Mouse (Mus musculus): ENCODE data around the gene Triml2. TPM values are rescaled to one million over a fixed set of nuclear protein-coding genes. Genes with fewer than 3 reads are reported as not detected.

The Triml2 gene
- not detected in 2 replicates for polyA plus RNA-seq (2015; fragmentation: Nextera tagmentation; extraction: Ambion mirVana)

DNA sequence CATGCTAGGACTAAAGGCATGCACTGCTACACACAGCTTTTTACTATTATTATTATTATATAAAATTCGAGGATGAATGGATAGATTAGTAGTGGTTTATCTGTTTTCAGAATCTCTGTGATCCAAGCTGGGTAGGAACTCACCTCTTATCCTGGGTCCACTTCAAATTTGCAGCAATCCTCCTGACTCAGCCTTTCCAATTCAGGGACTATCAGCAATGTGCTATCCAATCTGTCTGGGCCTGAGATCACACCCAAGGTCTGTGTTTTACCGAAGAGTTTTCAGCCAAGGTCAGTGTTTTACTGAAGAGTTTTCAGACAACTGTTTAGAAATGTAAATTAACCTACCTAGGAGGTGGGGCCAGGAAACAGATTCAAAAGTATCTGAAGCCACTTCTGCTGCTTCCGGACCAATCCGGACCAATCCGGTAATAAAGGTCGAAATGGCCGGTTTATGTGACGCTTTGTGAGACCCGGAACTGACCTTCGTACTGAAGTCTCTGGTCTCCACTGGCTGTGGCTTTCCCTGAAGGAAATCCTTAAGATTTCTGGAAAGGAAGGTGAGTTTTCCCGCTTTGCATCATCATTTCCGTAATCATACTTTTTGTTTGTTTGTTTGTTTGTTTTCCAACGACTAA is at the start of gene Triml2:
Gene Triml2, plus strand, starts transcription at position 488 of the 637 bp plus-strand sequence.
- Histone ChIP-seq H3K27me3 (replicated peaks) (no peaks in the 10 kb centered on the region), H3K4me3 (replicated peaks) (no peak within 1 kb of the TSS), H3K9me3 (no peaks in the 10 kb centered on the region), H3K4me1 (no peaks in the 10 kb centered on the region), H3K27ac (no peak within 1 kb of the TSS), H3K9ac (no peak within 1 kb of the TSS), H3K4me2 (no peak within 1 kb of the TSS), H3K36me3 (no peaks in the 10 kb centered on the region)
- ATAC-seq (ENCODE audit: insufficient read depth, low FRiP score, low read depth) = no peak
- WGBS = 92% methylated on average over 13 of the region's 13 CpGs

- no peaks in the 10 kb centered on the region for H3K36me3 ChIP-seq
- H3K27me3 ChIP-seq (replicated peaks) = no peaks in the 10 kb centered on the region
- 85% methylated on average over 2 of the region's 2 CpGs for WGBS
- no peak within 1 kb of the TSS for H3K4me2 ChIP-seq
- no peaks in the 10 kb centered on the region for H3K9me3 ChIP-seq
- H3K27ac ChIP-seq = no peak within 1 kb of the TSS
- H3K4me3 ChIP-seq (replicated peaks) = no peak within 1 kb of the TSS
- H3K4me1 ChIP-seq = no peaks in the 10 kb centered on the region
- no peak for ATAC-seq (ENCODE audit: insufficient read depth, low FRiP score, low read depth)
- no peak within 1 kb of the TSS for H3K9ac ChIP-seq
These were observed 39.0 kb upstream of the Triml2 start, which contains the start of gene Triml1 for GRCm38 (mm10) chr8:43141386-43141785. Triml1 (minus strand) TSS chr8:43141486.

GRCm38 (mm10) chr8:43149307-43149706 is 31.0 kb upstream of the Triml2 start:
- Histone ChIP-seq H3K36me3 (no peaks in the 10 kb centered on the region), H3K4me2 (no peak overlapping the region), H3K4me3 (replicated peaks) (no peak overlapping the region), H3K9me3 (no peaks in the 10 kb centered on the region), H3K27me3 (replicated peaks) (no peaks in the 10 kb centered on the region), H3K4me1 (no peaks in the 10 kb centered on the region), H3K9ac (no peak overlapping the region), H3K27ac (no peak overlapping the region)
- 91% methylated on average over 9 of the region's 9 CpGs for WGBS
- no peak for ATAC-seq (ENCODE audit: insufficient read depth, low FRiP score, low read depth)

GRCm38 (mm10) chr8:43163255-43163654 is 17.1 kb upstream of the Triml2 start:
- Histone ChIP-seq H3K27me3 (replicated peaks) (no peaks in the 10 kb centered on the region), H3K9ac (no peak overlapping the region), H3K4me1 (no peaks in the 10 kb centered on the region), H3K4me3 (replicated peaks) (no peak overlapping the region), H3K9me3 (no peaks in the 10 kb centered on the region), H3K36me3 (no peaks in the 10 kb centered on the region), H3K27ac (no peak overlapping the region), H3K4me2 (no peak overlapping the region)
- WGBS = 79% methylated on average over 11 of the region's 11 CpGs
- ATAC-seq (ENCODE audit: insufficient read depth, low FRiP score, low read depth) = no peak; the same call in 1 of the 2 replicates

- WGBS = 72% methylated on average over 3 of the region's 3 CpGs
- Histone ChIP-seq H3K27ac (no peak overlapping the region), H3K4me1 (no peaks in the 10 kb centered on the region), H3K36me3 (no peaks in the 10 kb centered on the region), H3K9me3 (no peaks in the 10 kb centered on the region), H3K27me3 (replicated peaks) (no peaks in the 10 kb centered on the region), H3K4me3 (replicated peaks) (no peak overlapping the region), H3K9ac (no peak overlapping the region), H3K4me2 (no peak overlapping the region)
- no peak for ATAC-seq (ENCODE audit: insufficient read depth, low FRiP score, low read depth)
These were observed 15.9 kb upstream of the Triml2 start for GRCm38 (mm10) chr8:43164453-43164852.

DNA sequence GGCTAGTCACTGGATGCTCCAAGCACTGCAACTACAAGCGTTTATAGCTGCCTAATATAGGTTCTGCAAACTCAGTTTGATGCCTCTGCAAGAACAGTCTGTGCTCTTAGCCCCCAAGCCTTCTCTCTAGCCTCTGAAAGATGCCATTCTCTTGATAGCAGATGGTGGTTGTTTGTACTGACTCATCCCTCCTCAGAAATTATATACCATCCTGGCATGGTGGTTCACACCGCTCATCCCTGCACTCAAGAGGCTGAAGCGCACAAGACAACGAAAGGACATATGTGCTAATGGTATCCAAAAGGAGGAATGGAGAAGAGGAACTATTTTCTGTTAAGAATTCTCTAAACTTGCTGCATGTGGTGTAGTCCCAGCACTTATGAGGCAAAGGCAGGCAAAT is 12.3 kb upstream of the Triml2 start:
- Histone ChIP-seq H3K4me1 (no peaks in the 10 kb centered on the region), H3K4me3 (replicated peaks) (no peak overlapping the region), H3K4me2 (no peak overlapping the region), H3K9ac (no peak overlapping the region), H3K9me3 (no peaks in the 10 kb centered on the region), H3K36me3 (no peaks in the 10 kb centered on the region), H3K27me3 (replicated peaks) (no peaks in the 10 kb centered on the region), H3K27ac (no peak overlapping the region)
- ATAC-seq (ENCODE audit: insufficient read depth, low FRiP score, low read depth) = no peak
- WGBS = 89% methylated on average over 4 of the region's 4 CpGs

GRCm38 (mm10) chr8:43169249-43169755 is 11.0 kb upstream of the Triml2 start:
- H3K4me1 ChIP-seq = no peaks in the 10 kb centered on the region
- no peak overlapping the region for H3K4me2 ChIP-seq
- no peak overlapping the region for H3K4me3 ChIP-seq (replicated peaks)
- WGBS = 82% methylated on average over 6 of the region's 6 CpGs
- H3K27ac ChIP-seq = no peak overlapping the region
- no peak overlapping the region for H3K9ac ChIP-seq
- H3K27me3 ChIP-seq (replicated peaks) = no peaks in the 10 kb centered on the region
- H3K36me3 ChIP-seq = no peaks in the 10 kb centered on the region
- no peaks in the 10 kb centered on the region for H3K9me3 ChIP-seq
- no peak for ATAC-seq (ENCODE audit: insufficient read depth, low FRiP score, low read depth)

GRCm38 (mm10) chr8:43176766-43177486 is 3.4 kb upstream of the Triml2 start:
- no peak overlapping the region for H3K4me3 ChIP-seq (replicated peaks)

GRCm38 (mm10) chr8:43178263-43178662 is 2.1 kb upstream of the Triml2 start:
- no peak for ATAC-seq (ENCODE audit: insufficient read depth, low FRiP score, low read depth)
- Histone ChIP-seq H3K9ac (no peak overlapping the region), H3K27me3 (replicated peaks) (no peaks in the 10 kb centered on the region), H3K4me2 (no peak overlapping the region), H3K27ac (no peak overlapping the region), H3K9me3 (no peaks in the 10 kb centered on the region), H3K4me3 (replicated peaks) (no peak overlapping the region), H3K4me1 (no peaks in the 10 kb centered on the region), H3K36me3 (no peaks in the 10 kb centered on the region)
- WGBS = 46% methylated on average over 3 of the region's 3 CpGs

More at GRCm38 (mm10) chr8:43176766-43177486, 3.4 kb upstream of the Triml2 start:
- Histone ChIP-seq H3K4me1 (no peaks in the 10 kb centered on the region), H3K27ac (no peak overlapping the region), H3K9ac (no peak overlapping the region), H3K27me3 (replicated peaks) (no peaks in the 10 kb centered on the region), H3K9me3 (no peaks in the 10 kb centered on the region), H3K36me3 (no peaks in the 10 kb centered on the region), H3K4me2 (no peak overlapping the region)
- 87% methylated on average over 6 of the region's 6 CpGs for WGBS
- no peak for ATAC-seq (ENCODE audit: insufficient read depth, low FRiP score, low read depth)

- Histone ChIP-seq H3K4me1 (no peaks in the 10 kb centered on the region), H3K27me3 (replicated peaks) (no peaks in the 10 kb centered on the region), H3K9me3 (no peaks in the 10 kb centered on the region), H3K36me3 (no peaks in the 10 kb centered on the region), H3K27ac (no peak overlapping the region), H3K4me3 (replicated peaks) (no peak overlapping the region), H3K4me2 (no peak overlapping the region), H3K9ac (no peak overlapping the region)
- WGBS = 43% methylated on average over 4 of the region's 4 CpGs
- peak; percentile 85 for ATAC-seq (ENCODE audit: insufficient read depth, low FRiP score, low read depth)
These were observed 1.2 kb upstream of the Triml2 start for GRCm38 (mm10) chr8:43179189-43179588.

DNA sequence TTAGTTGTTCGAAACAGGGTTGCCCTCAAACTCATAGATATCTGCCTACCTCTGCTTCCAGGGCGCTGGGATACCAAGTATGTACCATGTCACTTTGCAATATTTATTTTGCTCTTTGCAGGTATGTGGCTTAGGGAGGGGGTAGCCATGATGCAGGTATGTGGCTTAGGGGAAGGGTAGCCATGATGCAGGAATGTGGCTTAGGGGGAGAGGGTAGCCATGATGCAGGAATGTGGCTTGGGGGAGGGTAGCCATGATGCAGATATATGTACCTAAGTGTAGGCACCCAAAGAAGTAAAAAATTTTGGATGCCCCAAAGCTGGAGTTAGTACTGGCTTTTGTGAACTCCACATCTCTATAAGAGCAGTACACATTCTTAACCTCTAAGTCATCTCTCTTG is 1.9 kb downstream of the Triml2 start:
- H3K4me3 ChIP-seq (replicated peaks) = no peak overlapping the region
- H3K4me2 ChIP-seq = no peak overlapping the region
- H3K9me3 ChIP-seq = no peaks in the 10 kb centered on the region
- H3K36me3 ChIP-seq = no peaks in the 10 kb centered on the region
- no peak overlapping the region for H3K9ac ChIP-seq
- no peak overlapping the region for H3K27ac ChIP-seq
- no peaks in the 10 kb centered on the region for H3K4me1 ChIP-seq
- 84% methylated on average over 2 of the region's 2 CpGs for WGBS
- H3K27me3 ChIP-seq (replicated peaks) = no peaks in the 10 kb centered on the region
- ATAC-seq (ENCODE audit: insufficient read depth, low FRiP score, low read depth) = no peak

DNA sequence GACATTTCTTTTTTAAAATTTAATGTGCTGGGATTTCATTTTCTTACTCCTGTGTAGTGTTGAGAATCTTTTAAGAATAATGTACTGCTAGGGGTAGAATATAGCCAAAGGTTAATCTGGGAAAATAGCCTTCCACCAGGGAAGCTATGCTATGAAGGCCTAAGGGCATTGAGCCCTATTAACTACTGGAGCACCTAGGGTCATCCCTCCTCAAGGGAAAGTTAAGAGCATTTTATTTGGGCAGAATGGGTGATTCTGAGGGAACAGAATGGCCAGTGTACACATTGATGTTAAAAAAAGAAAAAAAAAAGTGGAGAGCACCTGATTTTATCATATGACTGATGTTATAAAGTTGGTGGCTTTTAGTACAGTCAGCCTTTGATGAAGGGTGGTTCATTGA is 35.2 kb downstream of the Triml2 start:
- Histone ChIP-seq H3K9ac (no peak overlapping the region), H3K4me3 (replicated peaks) (no peak overlapping the region), H3K36me3 (no peaks in the 10 kb centered on the region), H3K4me1 (no peaks in the 10 kb centered on the region), H3K9me3 (no peaks in the 10 kb centered on the region), H3K4me2 (no peak overlapping the region), H3K27me3 (replicated peaks) (no peaks in the 10 kb centered on the region), H3K27ac (no peak overlapping the region)
- no peak for ATAC-seq (ENCODE audit: insufficient read depth, low FRiP score, low read depth)
